Mouse (Mus musculus): ENCODE data around the gene Angpt4. TPM values are rescaled to one million over a fixed set of nuclear protein-coding genes. Genes with fewer than 3 reads are reported as not detected.

Gene Angpt4
- polyA plus RNA-seq, 1 experiment from 2014 or later = 2.8 TPM

DNA sequence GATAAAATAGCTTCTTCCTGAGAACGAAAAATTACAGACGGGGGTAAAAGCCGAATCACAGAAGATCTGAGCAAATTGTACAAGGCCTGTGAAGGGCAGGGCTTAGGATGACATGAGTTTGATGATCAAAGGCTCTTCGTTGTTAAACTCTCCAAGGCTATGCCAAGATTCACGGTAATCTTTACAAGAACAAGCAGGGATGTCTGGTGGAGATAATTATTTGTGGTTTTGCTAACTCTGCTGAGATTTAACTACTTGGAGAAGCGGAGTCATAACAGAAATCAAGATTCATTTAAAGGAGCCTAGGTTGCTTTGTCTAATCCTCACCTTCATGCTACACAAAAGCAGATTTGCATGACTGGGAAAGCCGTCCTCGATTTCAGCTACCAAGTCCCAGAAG lies 75.9 kb downstream of the Angpt4 start:
- Histone ChIP-seq H3K36me3 (ENCODE audit: insufficient read depth, low read length) (no peaks in the 10 kb centered on the region), H3K9ac (replicated peaks; ENCODE audit: low read length) (no peak overlapping the region), H3K4me1 (ENCODE audit: insufficient read depth, low read length) (peaks cover 9% of the 10 kb centered on the region), H3K4me3 (ENCODE audit: low read length) (no peak overlapping the region), H3K4me2 (replicated peaks; ENCODE audit: low read depth, low read length) (no peak overlapping the region), H3K27me3 (ENCODE audit: insufficient read depth, low read length) (no peaks in the 10 kb centered on the region), H3K27ac (ENCODE audit: low read length) (no peak overlapping the region), H3K9me3 (ENCODE audit: low read length) (no peaks in the 10 kb centered on the region)
- 83% methylated on average over 8 of the region's 8 CpGs for WGBS
- ATAC-seq (ENCODE audit: low FRiP score, low TSS enrichment) = no peak

DNA sequence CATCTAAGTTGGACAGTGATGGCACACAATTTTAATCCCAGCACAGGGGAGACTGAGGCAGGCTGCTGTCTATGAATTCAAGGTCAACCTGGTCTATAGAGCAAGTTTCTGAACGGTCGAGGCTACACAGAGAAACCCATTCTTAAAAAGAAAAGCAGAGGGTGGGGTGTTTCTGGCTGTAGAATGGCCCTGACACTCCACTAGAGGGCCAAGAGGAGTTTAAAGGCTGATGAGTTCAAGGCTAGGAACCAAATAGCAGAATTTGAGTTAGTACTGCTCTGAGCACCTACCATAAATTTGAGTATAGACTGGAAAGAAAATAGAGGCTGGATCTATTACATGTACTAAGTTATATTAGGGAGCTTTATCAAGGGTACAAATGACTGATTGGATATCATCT lies 78.0 kb downstream of the Angpt4 start:
- peaks cover 9% of the 10 kb centered on the region for H3K4me1 ChIP-seq (ENCODE audit: insufficient read depth, low read length)
- no peak overlapping the region for H3K4me2 ChIP-seq (replicated peaks; ENCODE audit: low read depth, low read length)
- H3K9ac ChIP-seq (replicated peaks; ENCODE audit: low read length) = no peak overlapping the region
- 81% methylated on average over 2 of the region's 2 CpGs for WGBS
- no peaks in the 10 kb centered on the region for H3K36me3 ChIP-seq (ENCODE audit: insufficient read depth, low read length)
- H3K4me3 ChIP-seq (ENCODE audit: low read length) = no peak overlapping the region
- no peaks in the 10 kb centered on the region for H3K27me3 ChIP-seq (ENCODE audit: insufficient read depth, low read length)
- no peak overlapping the region for H3K27ac ChIP-seq (ENCODE audit: low read length)
- no peaks in the 10 kb centered on the region for H3K9me3 ChIP-seq (ENCODE audit: low read length)
- no peak for ATAC-seq (ENCODE audit: low FRiP score, low TSS enrichment)

- Histone ChIP-seq H3K36me3 (ENCODE audit: insufficient read depth, low read length) (no peaks in the 10 kb centered on the region), H3K9ac (replicated peaks; ENCODE audit: low read length) (no peak overlapping the region), H3K4me2 (replicated peaks; ENCODE audit: low read depth, low read length) (no peak overlapping the region), H3K27me3 (ENCODE audit: insufficient read depth, low read length) (peaks cover 11% of the 10 kb centered on the region), H3K27ac (ENCODE audit: low read length) (no peak overlapping the region), H3K9me3 (ENCODE audit: low read length) (no peaks in the 10 kb centered on the region), H3K4me1 (ENCODE audit: insufficient read depth, low read length) (peaks cover under 1% of the 10 kb centered on the region), H3K4me3 (ENCODE audit: low read length) (no peak overlapping the region)
- WGBS = 29% methylated on average over 1 of the region's 1 CpGs
- ATAC-seq (ENCODE audit: low FRiP score, low TSS enrichment) = no peak
Observed at GRCm38 (mm10) chr2:151990985-151991394, 80.0 kb downstream of the Angpt4 start.

- 25% methylated on average over 5 of the region's 5 CpGs for WGBS
- ATAC-seq (ENCODE audit: low FRiP score, low TSS enrichment) = no peak
- Histone ChIP-seq H3K27me3 (ENCODE audit: insufficient read depth, low read length) (peaks cover 15% of the 10 kb centered on the region), H3K27ac (ENCODE audit: low read length) (no peak overlapping the region), H3K9me3 (ENCODE audit: low read length) (no peaks in the 10 kb centered on the region), H3K36me3 (ENCODE audit: insufficient read depth, low read length) (no peaks in the 10 kb centered on the region), H3K4me3 (ENCODE audit: low read length) (no peak overlapping the region), H3K9ac (replicated peaks; ENCODE audit: low read length) (no peak overlapping the region), H3K4me1 (ENCODE audit: insufficient read depth, low read length) (peaks cover 1% of the 10 kb centered on the region; the same call in 1 of the 2 replicates), H3K4me2 (replicated peaks; ENCODE audit: low read depth, low read length) (no peak overlapping the region)
Observed at GRCm38 (mm10) chr2:151991446-151991845, 80.4 kb downstream of the Angpt4 start.

- no peaks in the 10 kb centered on the region for H3K36me3 ChIP-seq (ENCODE audit: insufficient read depth, low read length)
- H3K4me2 ChIP-seq (replicated peaks; ENCODE audit: low read depth, low read length) = peak overlapping the region; percentile 48
- 0 out of 2 replicates have a peak overlapping the region, but pooled peaks have one; percentile 20 for H3K4me3 ChIP-seq (ENCODE audit: low read length)
- peaks cover 24% of the 10 kb centered on the region for H3K27me3 ChIP-seq (ENCODE audit: insufficient read depth, low read length)
- ATAC-seq (ENCODE audit: low FRiP score, low TSS enrichment) = peak; percentile 26; the same call in 1 of the 2 replicates
- no peak overlapping the region for H3K9ac ChIP-seq (replicated peaks; ENCODE audit: low read length)
- H3K9me3 ChIP-seq (ENCODE audit: low read length) = no peaks in the 10 kb centered on the region
- peaks cover 13% of the 10 kb centered on the region for H3K4me1 ChIP-seq (ENCODE audit: insufficient read depth, low read length)
- H3K27ac ChIP-seq (ENCODE audit: low read length) = no peak overlapping the region
- 10% methylated on average over 22 of the region's 22 CpGs for WGBS
Observed at GRCm38 (mm10) chr2:151994350-151995122, 83.5 kb downstream of the Angpt4 start.

MicroRNAs encoded within 50 kb of the gene (microRNA counts, 519-probe panel; counts per million panel counts)
- 104 counts per million, percentile 35 among the panel's probes with 10 or more counts for microRNA mmu-miR-1953

Small RNA genes within 50 kb of the gene (microRNA-seq; reads per million reads assigned to microRNA genes)
- gene Mir1953 = 0.95 reads per million

Other genes with a start within 250 kb of the Angpt4 start
- gene Rad21l, start 242.7 kb upstream of the Angpt4 start, polyA plus RNA-seq (2015; fragmentation: Nextera tagmentation; extraction: Ambion mirVana) = not detected in 2 replicates
- 1.0 and 1.1 TPM in 2 replicates for gene Tmem74b, start 209.2 kb upstream of the Angpt4 start, polyA plus RNA-seq (2015; fragmentation: Nextera tagmentation; extraction: Ambion mirVana)
- gene Psmf1, start 167.0 kb upstream of the Angpt4 start, polyA plus RNA-seq (2015; fragmentation: Nextera tagmentation; extraction: Ambion mirVana) = 49.3 and 50.2 TPM in 2 replicates
- gene Rspo4, start 68.3 kb upstream of the Angpt4 start, polyA plus RNA-seq (2015; fragmentation: Nextera tagmentation; extraction: Ambion mirVana) = 0.09 TPM in 1 of 2 replicates, not detected in the other
- 32.1 and 34.9 TPM in 2 replicates for gene Fam110a, start 69.0 kb downstream of the Angpt4 start, polyA plus RNA-seq (2015; fragmentation: Nextera tagmentation; extraction: Ambion mirVana)
- 25.2 and 28.2 TPM in 2 replicates for gene Slc52a3, start 85.3 kb downstream of the Angpt4 start, polyA plus RNA-seq (2015; fragmentation: Nextera tagmentation; extraction: Ambion mirVana)
- gene Scrt2, start 170.3 kb downstream of the Angpt4 start, polyA plus RNA-seq (2015; fragmentation: Nextera tagmentation; extraction: Ambion mirVana) = not detected in 2 replicates
- 16.1 and 17.9 TPM in 2 replicates for gene Srxn1, start 194.3 kb downstream of the Angpt4 start, polyA plus RNA-seq (2015; fragmentation: Nextera tagmentation; extraction: Ambion mirVana)
- 10.0 and 10.4 TPM in 2 replicates for gene Tcf15, start 232.4 kb downstream of the Angpt4 start, polyA plus RNA-seq (2015; fragmentation: Nextera tagmentation; extraction: Ambion mirVana)

Data from kidney, embryonic 16.5 days (tissue).